Mouse (Mus musculus) embryo, embryonic 11.5 days (tissue): ENCODE data around the gene Olfr805.

Experiments
- DNase-seq: peaks from one replicate; pipeline ENCODE4 v3.0.0-alpha.2; 2012; ENCODE audit warnings: low read depth, low spot score

The Olfr805 gene

DNA sequence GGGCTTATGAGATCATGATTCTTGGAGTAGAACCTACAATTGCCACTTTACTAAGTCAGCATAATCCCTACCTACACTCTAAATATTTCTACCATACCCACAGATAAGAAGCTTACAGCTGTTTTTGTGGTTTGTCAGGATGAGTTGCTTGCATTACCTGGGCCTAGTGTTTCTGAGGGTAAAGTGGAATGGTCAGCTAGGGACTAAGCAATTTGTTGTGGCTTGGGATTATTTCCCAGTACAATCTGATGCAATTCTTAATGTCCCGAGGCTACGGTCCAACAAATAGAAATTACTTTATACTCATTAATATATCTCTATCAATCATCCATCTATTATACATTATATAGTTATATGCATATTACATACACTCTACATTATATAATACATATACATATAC, at the start of gene Olfr805:
Olfr805 (minus strand) TSS at position 101 of the 400 bp plus-strand sequence.
- no peak for DNase-seq

DNA sequence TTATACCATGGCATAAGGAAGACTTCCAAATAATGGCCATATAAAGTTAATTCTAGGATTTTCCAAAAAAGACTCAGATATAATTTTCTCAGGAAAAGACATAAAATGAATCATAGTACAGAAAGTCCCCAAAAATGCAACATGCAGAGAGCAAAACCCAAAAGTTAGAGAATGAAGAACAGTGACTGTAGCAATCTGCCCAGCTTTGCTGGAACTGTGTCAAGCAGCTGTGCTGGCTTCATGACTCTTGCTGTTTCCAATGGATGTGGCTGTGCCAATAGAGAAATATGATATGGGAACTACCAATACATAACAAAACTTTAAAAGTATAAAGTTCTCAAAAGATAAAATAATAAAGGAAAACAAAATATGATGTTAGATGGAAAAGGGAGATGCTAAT, 48.9 kb upstream of the Olfr805 start:
- no peak for DNase-seq

DNA sequence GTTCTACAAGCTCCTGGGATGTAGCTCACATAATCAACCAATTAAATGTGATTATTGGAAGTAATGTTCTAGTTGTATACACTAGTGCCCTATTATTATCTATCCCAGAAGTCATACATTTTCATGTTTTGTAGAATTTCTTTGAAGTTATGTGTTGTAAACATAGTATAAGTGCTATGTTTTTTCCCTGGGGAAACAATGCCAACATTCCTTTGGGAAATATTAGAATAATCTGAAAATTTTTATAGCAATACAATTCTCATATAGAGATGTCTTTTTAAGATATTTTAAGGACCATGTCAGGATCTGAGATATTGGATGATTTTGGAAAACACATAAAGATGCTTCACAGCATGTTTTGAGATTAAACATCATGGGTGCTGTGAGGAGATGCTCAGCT, 45.2 kb upstream of the Olfr805 start, which contains the start of gene Olfr809:
Olfr809 (plus strand) TSS at position 301 of the 400 bp plus-strand sequence.
- no peak for DNase-seq

DNA sequence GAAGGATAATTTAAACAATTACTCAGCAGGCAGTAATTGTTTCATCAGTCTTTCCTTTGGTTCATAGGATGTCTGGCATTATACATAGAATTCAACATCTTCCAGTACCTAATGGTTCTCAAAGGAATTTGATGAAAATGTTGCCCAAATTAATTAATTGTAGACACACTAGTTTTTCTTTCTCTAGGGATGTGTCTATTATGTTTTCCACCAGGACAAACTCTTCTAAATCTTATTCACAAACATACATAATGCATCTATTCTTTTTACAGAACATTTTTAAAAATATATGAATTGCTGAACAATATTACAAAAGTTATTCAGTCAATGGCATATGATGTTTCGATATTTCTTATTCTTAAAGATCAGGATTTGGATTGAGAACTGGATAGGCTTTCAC, 36.0 kb upstream of the Olfr805 start, which contains the start of gene Olfr808:
Olfr808 (plus strand) TSS at position 301 of the 400 bp plus-strand sequence.
- no peak for DNase-seq

DNA sequence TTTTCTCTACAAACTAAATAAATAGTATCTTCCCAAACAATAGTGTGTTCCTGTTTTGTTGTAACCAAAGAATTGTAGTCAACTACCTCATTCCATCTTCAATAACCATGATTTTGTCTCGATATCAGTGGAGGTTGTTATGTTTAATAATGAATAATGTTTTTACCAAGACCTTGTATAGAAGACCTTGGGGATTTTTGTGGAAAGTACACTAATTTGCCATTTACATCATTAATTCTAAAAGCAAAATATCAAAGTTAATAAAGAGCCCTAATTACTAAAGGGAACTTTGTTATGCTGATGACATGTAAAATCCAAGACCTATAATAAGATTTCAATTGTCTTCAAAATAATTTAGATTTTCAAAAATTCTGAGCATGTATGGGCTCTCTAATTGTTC, 28.5 kb upstream of the Olfr805 start, which contains the start of gene Olfr807:
Olfr807 (minus strand) TSS at position 101 of the 400 bp plus-strand sequence.
- DNase-seq, result no peak

DNA sequence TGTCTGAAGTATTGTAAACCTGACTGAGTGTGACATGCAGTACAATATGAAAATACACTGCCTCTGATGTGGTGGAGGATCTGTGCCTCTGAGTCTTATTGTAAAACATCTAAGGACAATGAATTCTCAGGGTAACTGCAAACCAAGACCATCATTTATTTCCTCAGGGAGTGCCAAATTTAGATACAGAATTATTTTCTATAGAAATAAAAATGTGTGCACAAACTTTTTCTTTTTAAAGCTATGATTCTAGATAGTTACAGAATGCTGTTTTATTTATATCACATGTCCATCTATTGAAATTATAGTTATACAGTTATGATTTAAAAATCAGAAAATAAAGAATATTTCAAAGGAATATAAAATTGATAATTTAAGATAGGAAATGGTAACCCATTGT, 12.6 kb upstream of the Olfr805 start, which contains the start of gene Olfr806:
Olfr806 (minus strand) TSS at position 101 of the 400 bp plus-strand sequence.
- no peak for DNase-seq

DNA sequence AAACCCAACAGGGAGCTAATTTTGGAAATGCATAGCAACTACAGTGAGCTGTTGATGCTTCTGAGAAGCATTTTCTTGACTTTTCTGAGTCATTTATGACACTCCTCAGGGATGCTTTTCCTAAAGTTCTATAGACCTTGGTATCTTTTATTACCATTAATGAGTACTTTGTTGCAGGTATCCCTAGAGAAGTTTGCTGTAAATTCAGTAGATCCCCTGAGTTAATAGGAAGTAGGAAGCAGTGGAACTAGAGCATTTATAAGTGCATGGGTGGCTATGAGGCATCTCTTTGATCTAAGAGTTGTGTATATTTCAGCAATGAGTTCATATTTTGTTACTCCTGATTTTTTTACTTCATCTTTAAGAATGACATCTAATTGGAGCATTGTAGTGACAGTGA, 26.3 kb downstream of the Olfr805 start, which contains the start of gene Olfr804:
Olfr804 (plus strand) TSS at position 301 of the 400 bp plus-strand sequence.
- no peak for DNase-seq

DNA sequence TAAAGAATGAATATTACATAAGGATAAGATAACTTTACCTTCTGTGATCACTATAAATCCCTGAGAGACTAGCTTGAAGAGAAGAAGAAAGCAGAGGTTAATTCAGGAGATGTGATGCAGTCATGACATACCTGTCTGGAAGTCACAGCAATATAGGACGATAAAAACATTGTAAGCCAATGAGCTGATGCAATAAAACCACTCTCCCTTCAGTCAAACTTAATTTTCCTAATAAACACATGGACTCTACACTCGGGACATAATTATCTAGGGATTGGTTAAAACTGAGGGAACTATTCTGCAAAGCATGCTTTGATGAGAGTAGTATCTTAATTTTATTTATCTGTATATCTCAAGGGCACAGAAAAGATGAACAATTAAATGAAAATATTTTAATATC, 35.0 kb downstream of the Olfr805 start, which contains the start of gene Olfr803:
Olfr803 (minus strand) TSS at position 101 of the 400 bp plus-strand sequence.
- DNase-seq, result no peak

DNA sequence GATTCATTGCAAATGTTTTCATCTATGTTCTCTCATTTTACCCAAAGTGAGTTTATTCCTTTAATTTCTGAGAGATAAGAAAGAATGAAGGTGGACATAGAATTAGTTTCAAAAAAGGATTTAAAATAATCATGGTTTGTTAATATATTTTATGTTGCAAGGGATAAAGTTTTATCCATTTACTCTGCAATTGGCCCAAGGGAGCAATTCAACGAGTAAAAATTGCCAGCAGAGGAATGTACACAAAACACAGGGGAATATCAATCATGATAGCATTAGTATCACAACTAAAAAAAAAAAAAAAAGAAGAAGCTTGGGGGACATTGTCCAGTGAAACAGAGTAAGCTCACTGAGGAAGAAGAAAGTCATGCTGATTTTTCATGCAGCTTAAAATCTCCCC, 41.1 kb downstream of the Olfr805 start, which contains the start of gene Olfr802:
Olfr802 (minus strand) TSS at position 101 of the 400 bp plus-strand sequence.
- no peak for DNase-seq

DNA sequence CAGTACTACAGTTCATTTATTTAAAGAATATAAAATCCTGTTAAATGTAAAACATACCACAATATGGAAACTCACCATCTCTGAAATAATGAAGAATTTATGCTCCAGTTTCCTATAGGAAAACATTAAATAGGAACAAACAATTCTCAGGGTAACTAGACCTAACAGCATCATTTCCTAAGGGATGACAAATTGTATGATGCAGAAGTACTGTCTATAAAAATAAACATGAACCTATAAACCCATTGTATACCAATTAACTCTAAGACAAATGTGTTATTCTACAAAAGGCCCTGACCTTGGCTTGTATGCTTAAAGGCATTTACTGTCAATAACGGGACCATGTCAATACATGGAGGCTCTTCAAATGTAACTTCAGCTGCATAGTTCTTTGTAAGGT, 55.4 kb downstream of the Olfr805 start, which contains the start of gene Olfr801:
Olfr801 (minus strand) TSS at position 101 of the 400 bp plus-strand sequence.
- DNase-seq, result no peak
